In genomic region chr4:93583670-93584303, GRCm38 (mm10) we compare ENCODE assay signal across 16 mouse cellular contexts.
DNase-seq lines count a peak whose midpoint lies in the region; ATAC-seq and TF ChIP-seq lines count a peak whose summit lies in the region.
"Had no signal": no experiment of that assay in that cellular context is flagged by ENCODE, and none has a peak within 500 bp of the region (broad histone marks: within the 10 kb centered on the region; RNA-seq: fewer than 3 reads in every experiment).

No protein-coding gene starts in this region.

- H3K4me1 ChIP-seq in liver, embryonic 16.5 days (ENCODE audit: control insufficient read depth, low read depth, low read length) = peaks cover 27% of the 10 kb centered on the region
- H3K4me1 ChIP-seq: forebrain, embryonic 12.5 days; limb, embryonic 12.5 days; midbrain, embryonic 13.5 days had no signal

- WGBS in liver, embryonic 16.5 days (ENCODE audit: insufficient replicate concordance) = 19% methylated on average over 4 of the region's 4 CpGs

- no peaks in the 10 kb centered on the region for H3K9me3 ChIP-seq in liver, embryonic 16.5 days (replicated peaks; ENCODE audit: control insufficient read depth, low read length)
- H3K9me3 ChIP-seq: forebrain, embryonic 12.5 days; midbrain, embryonic 13.5 days had no signal

- peak overlapping the region; percentile 32 for H3K4me3 ChIP-seq in liver, embryonic 16.5 days (ENCODE audit: low read depth, low read length)
- H3K4me3 ChIP-seq in gastrocnemius, adult 2 months = no peak overlapping the region
- H3K4me3 ChIP-seq: forebrain, embryonic 12.5 days; limb, embryonic 12.5 days; midbrain, embryonic 13.5 days had no signal

- intact Hi-C loops in gastrocnemius, adult 2 months (cut with DNase I) = no loop called here

- DNase-seq in spleen, postnatal 10 days (ENCODE audit: low spot score in 2 of 2) = peak; percentile 20 to 38
- no peak for DNase-seq in spleen, adult 18-20 months
- no peak for DNase-seq in gastrocnemius, adult 2 months
- DNase-seq in embryo, embryonic 11 days = no peak
- DNase-seq in lung, postnatal 10 days = no peak
- DNase-seq: cerebellum, adult 9-11 months; heart, adult 18-20 months; kidney, postnatal 25 days; lung, postnatal 14 days; right cerebral cortex, postnatal 4 days had no signal

- no peak for TF ChIP-seq CTCF in gastrocnemius, adult 2 months (IDR thresholded peaks at IDR 0.05)

- ATAC-seq in erythroblast, adult 5-6 weeks (replicated peaks; ENCODE audit: low FRiP score, poor library complexity, severe bottlenecking) = peak; percentile 97
- ATAC-seq in liver, embryonic 16.5 days (ENCODE audit: low read depth) = peak; percentile 97
- ATAC-seq: inflammation-experienced regulatory T-cells, adult 6 months; midbrain, embryonic 13.5 days had no signal

- H3K4me2 ChIP-seq in liver, embryonic 16.5 days (ENCODE audit: low read depth, low read length) = peak overlapping the region; percentile 65
- H3K4me2 ChIP-seq: forebrain, embryonic 12.5 days; limb, embryonic 12.5 days; midbrain, embryonic 13.5 days had no signal

- no peaks in the 10 kb centered on the region for H3K27me3 ChIP-seq in liver, embryonic 16.5 days (ENCODE audit: control insufficient read depth, insufficient read depth, low read depth, low read length)
- H3K27me3 ChIP-seq: forebrain, embryonic 12.5 days; limb, embryonic 12.5 days; midbrain, embryonic 13.5 days had no signal

- peak overlapping the region; percentile 97 for H3K27ac ChIP-seq in liver, embryonic 16.5 days (ENCODE audit: low read length)
- H3K27ac ChIP-seq in gastrocnemius, adult 2 months = no peak overlapping the region
- H3K27ac ChIP-seq: forebrain, embryonic 12.5 days; limb, embryonic 12.5 days; midbrain, embryonic 13.5 days had no signal

- H3K36me3 ChIP-seq in liver, embryonic 16.5 days (ENCODE audit: control insufficient read depth, insufficient read depth) = no peaks in the 10 kb centered on the region
- H3K36me3 ChIP-seq: forebrain, embryonic 12.5 days; limb, embryonic 12.5 days; midbrain, embryonic 13.5 days had no signal

- peak overlapping the region; percentile 54 for H3K9ac ChIP-seq in liver, embryonic 16.5 days (ENCODE audit: low read depth, low read length)
- H3K9ac ChIP-seq: forebrain, embryonic 12.5 days; limb, embryonic 12.5 days; midbrain, embryonic 13.5 days had no signal

Comparison
In these comparisons a context has a peak if more than half of its experiments do, and no peak if none do; other contexts are left out.
1. DNase-seq: peak in spleen, postnatal 10 days (2 of 2); none in spleen, adult 18-20 months (0 of 2), gastrocnemius, adult 2 months (single experiment), embryo, embryonic 11 days (single experiment) and lung, postnatal 10 days (single experiment).